Mouse (Mus musculus): Measurements from ENCODE around the gene Lcn10. TPM values are rescaled to one million over a fixed set of nuclear protein-coding genes. Genes with fewer than 3 reads are reported as not detected.
"Not testable (repeated sequence)": the region's sequence is repeated elsewhere in the genome, so short reads cannot be mapped to it uniquely, and the experiment has no call there.

Gene Lcn10
- not detected in 2 replicates for total RNA-seq (2015)
- total RNA-seq (2017), result not detected in 2 replicates

GRCm38 (mm10) chr2:25682426-25682825, at the start of gene Lcn10:
Gene Lcn10, plus strand, starts transcription at chr2:25682726.
- no peak for ATAC-seq (replicated peaks; ENCODE audit: poor library complexity)

- no peak for ATAC-seq (replicated peaks; ENCODE audit: poor library complexity)
Observed at GRCm38 (mm10) chr2:25633616-25634015, 48.9 kb upstream of the Lcn10 start.

GRCm38 (mm10) chr2:25634046-25634445, 48.5 kb upstream of the Lcn10 start:
- no peak for ATAC-seq (replicated peaks; ENCODE audit: poor library complexity)

- 0 out of 2 replicates have a peak, but pooled peaks have one; percentile 39 for ATAC-seq (replicated peaks; ENCODE audit: poor library complexity)
Observed at GRCm38 (mm10) chr2:25639890-25640289, 42.6 kb upstream of the Lcn10 start.

GRCm38 (mm10) chr2:25652902-25653301, 29.6 kb upstream of the Lcn10 start, which contains the start of gene Lcn8:
Gene Lcn8, plus strand, starts transcription at chr2:25653120.
- no peak for ATAC-seq (replicated peaks; ENCODE audit: poor library complexity)

GRCm38 (mm10) chr2:25654502-25654901, 28.0 kb upstream of the Lcn10 start:
- ATAC-seq (replicated peaks; ENCODE audit: poor library complexity), result no peak

GRCm38 (mm10) chr2:25656691-25657090, 25.8 kb upstream of the Lcn10 start:
- no peak for ATAC-seq (replicated peaks; ENCODE audit: poor library complexity)

GRCm38 (mm10) chr2:25657246-25657645, 25.3 kb upstream of the Lcn10 start:
- no peak for ATAC-seq (replicated peaks; ENCODE audit: poor library complexity)

GRCm38 (mm10) chr2:25657652-25658051, 24.9 kb upstream of the Lcn10 start, which contains the start of gene Lcn5:
Gene Lcn5, plus strand, starts transcription at chr2:25657952.
- no peak for ATAC-seq (replicated peaks; ENCODE audit: poor library complexity)

- ATAC-seq (replicated peaks; ENCODE audit: poor library complexity), result no peak
Observed at GRCm38 (mm10) chr2:25660279-25660678, 22.2 kb upstream of the Lcn10 start.

GRCm38 (mm10) chr2:25661245-25661970, 21.1 kb upstream of the Lcn10 start:
- ATAC-seq (replicated peaks; ENCODE audit: poor library complexity), result no peak

- ATAC-seq (replicated peaks; ENCODE audit: poor library complexity), result peak; percentile 55
Observed at GRCm38 (mm10) chr2:25663511-25663910, 19.0 kb upstream of the Lcn10 start.

GRCm38 (mm10) chr2:25664125-25664524, 18.4 kb upstream of the Lcn10 start:
- no peak for ATAC-seq (replicated peaks; ENCODE audit: poor library complexity)

- ATAC-seq (replicated peaks; ENCODE audit: poor library complexity), result no peak
Observed at GRCm38 (mm10) chr2:25666516-25666915, 16.0 kb upstream of the Lcn10 start.

GRCm38 (mm10) chr2:25676486-25676885, 6.0 kb upstream of the Lcn10 start, which contains the start of gene Lcn6:
Gene Lcn6, plus strand, starts transcription at chr2:25676786.
- ATAC-seq (replicated peaks; ENCODE audit: poor library complexity), result no peak

GRCm38 (mm10) chr2:25679559-25679958, 3.0 kb upstream of the Lcn10 start:
- no peak for ATAC-seq (replicated peaks; ENCODE audit: poor library complexity)

- ATAC-seq (replicated peaks; ENCODE audit: poor library complexity), result no peak
Observed at GRCm38 (mm10) chr2:25686941-25687340, 4.4 kb downstream of the Lcn10 start.

- peak; percentile 69 for ATAC-seq (replicated peaks; ENCODE audit: poor library complexity)
Observed at GRCm38 (mm10) chr2:25694605-25695004, 12.1 kb downstream of the Lcn10 start.

- ATAC-seq (replicated peaks; ENCODE audit: poor library complexity), result no peak
Observed at GRCm38 (mm10) chr2:25696951-25697350, 14.4 kb downstream of the Lcn10 start.

GRCm38 (mm10) chr2:25698696-25699095, 16.2 kb downstream of the Lcn10 start:
- no peak for ATAC-seq (replicated peaks; ENCODE audit: poor library complexity)

GRCm38 (mm10) chr2:25699743-25700142, 17.2 kb downstream of the Lcn10 start, which contains the start of gene Obp2a:
Gene Obp2a, plus strand, starts transcription at chr2:25700043.
- ATAC-seq (replicated peaks; ENCODE audit: poor library complexity), result not testable (repeated sequence)

- no peak for ATAC-seq (replicated peaks; ENCODE audit: poor library complexity)
Observed at GRCm38 (mm10) chr2:25701001-25701400, 18.5 kb downstream of the Lcn10 start.

GRCm38 (mm10) chr2:25703706-25704105, 21.2 kb downstream of the Lcn10 start:
- ATAC-seq (replicated peaks; ENCODE audit: poor library complexity), result no peak

Data from megakaryocyte progenitor cell, adult 5-6 weeks (primary cell).